Mouse (Mus musculus): ENCODE data around the gene Tmem42. TPM values are rescaled to one million over a fixed set of nuclear protein-coding genes. Genes with fewer than 3 reads are reported as not detected.

Tmem42 gene
- polyA plus RNA-seq, 1 experiment = 16.5 TPM

GRCm38 (mm10) chr9:123058724-123059292, 37.7 kb downstream of the Tmem42 start:
- no peak for DNase-seq (ENCODE audit: low read depth)
- TF ChIP-seq CTCF (IDR thresholded peaks at IDR 0.05; ENCODE audit: borderline replicate concordance, extremely low read depth, insufficient read depth, insufficient read length) = no peak
- TF ChIP-seq POLR2A (IDR thresholded peaks at IDR 0.05; ENCODE audit: borderline replicate concordance, extremely low read depth, insufficient read depth, insufficient read length, poor library complexity, severe bottlenecking) = no peak

GRCm38 (mm10) chr9:123060172-123060571, 39.0 kb downstream of the Tmem42 start:
- TF ChIP-seq POLR2A (IDR thresholded peaks at IDR 0.05; ENCODE audit: borderline replicate concordance, extremely low read depth, insufficient read depth, insufficient read length, poor library complexity, severe bottlenecking) = no peak
- TF ChIP-seq CTCF (IDR thresholded peaks at IDR 0.05; ENCODE audit: borderline replicate concordance, extremely low read depth, insufficient read depth, insufficient read length) = no peak
- DNase-seq (ENCODE audit: low read depth) = no peak

Other genes starting within 250 kb of the Tmem42 start
- gene Tcaim, start 215.8 kb upstream of the Tmem42 start, polyA plus RNA-seq (2012; rRNA removed) = 6.1 and 6.3 TPM in 2 replicates
- not detected in 2 replicates for gene Gm35549, start 177.3 kb upstream of the Tmem42 start, polyA plus RNA-seq (2012; rRNA removed)
- 156 and 160 TPM in 2 replicates for gene Zfp445, start 155.3 kb upstream of the Tmem42 start, polyA plus RNA-seq (2012; rRNA removed)
- gene Zkscan7, start 135.6 kb upstream of the Tmem42 start, polyA plus RNA-seq (2012; rRNA removed) = 6.8 and 8.5 TPM in 2 replicates
- gene Zfp105, start 98.3 kb upstream of the Tmem42 start, polyA plus RNA-seq (2012; rRNA removed) = 12.4 and 13.1 TPM in 2 replicates
- 17.7 and 23.8 TPM in 2 replicates for gene 1110059G10Rik, start 70.3 kb upstream of the Tmem42 start, polyA plus RNA-seq (2012; rRNA removed)
- 19.0 and 41.9 TPM in 2 replicates for gene Kif15, start 70.3 kb upstream of the Tmem42 start, polyA plus RNA-seq (2012; rRNA removed)
- 0.54 and 0.71 TPM in 2 replicates for gene Tgm4, start 13.4 kb downstream of the Tmem42 start, polyA plus RNA-seq (2012; rRNA removed)
- gene Zdhhc3, start 91.9 kb downstream of the Tmem42 start, polyA plus RNA-seq (2012; rRNA removed) = 85.5 and 92.3 TPM in 2 replicates
- 64.4 and 85.6 TPM in 2 replicates for gene Exosc7, start 91.9 kb downstream of the Tmem42 start, polyA plus RNA-seq (2012; rRNA removed)
- gene Clec3b, start 129.6 kb downstream of the Tmem42 start, polyA plus RNA-seq (2012; rRNA removed) = 3.7 and 5.0 TPM in 2 replicates
- 0.59 and 0.60 TPM in 2 replicates for gene Cdcp1, start 194.7 kb downstream of the Tmem42 start, polyA plus RNA-seq (2012; rRNA removed)
- gene Tmem158, start 239.4 kb downstream of the Tmem42 start, polyA plus RNA-seq (2012; rRNA removed) = 47.3 and 54.0 TPM in 2 replicates

All from brain, embryonic 14.5 days (tissue).